Mouse (Mus musculus): Measurements from ENCODE around the gene Etl4.
"Not testable (repeated sequence)": the region's sequence is repeated elsewhere in the genome, so short reads cannot be mapped to it uniquely, and the experiment has no call there.

Etl4 gene

DNA sequence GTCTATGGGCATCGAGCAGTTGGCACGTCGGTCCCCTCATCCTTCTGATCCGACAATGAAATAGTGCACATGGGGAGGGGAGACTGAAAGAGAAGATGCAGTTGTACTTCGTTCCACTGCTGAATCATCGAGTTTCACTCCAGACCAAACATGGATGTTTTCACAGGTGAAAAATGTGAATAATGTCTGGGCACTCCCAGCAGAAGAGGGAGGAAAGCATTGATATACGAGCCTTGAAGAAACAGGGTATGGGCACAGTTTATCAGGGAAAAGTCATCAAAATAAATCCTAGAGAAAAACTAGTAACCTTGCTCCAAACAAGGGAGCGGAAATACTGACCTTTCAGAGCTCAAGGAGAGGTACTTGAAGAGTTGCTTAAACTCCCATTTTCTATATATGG lies 744.5 kb downstream of the Etl4 start:
- DNase-seq (ENCODE audit: low spot score): no peak

DNA sequence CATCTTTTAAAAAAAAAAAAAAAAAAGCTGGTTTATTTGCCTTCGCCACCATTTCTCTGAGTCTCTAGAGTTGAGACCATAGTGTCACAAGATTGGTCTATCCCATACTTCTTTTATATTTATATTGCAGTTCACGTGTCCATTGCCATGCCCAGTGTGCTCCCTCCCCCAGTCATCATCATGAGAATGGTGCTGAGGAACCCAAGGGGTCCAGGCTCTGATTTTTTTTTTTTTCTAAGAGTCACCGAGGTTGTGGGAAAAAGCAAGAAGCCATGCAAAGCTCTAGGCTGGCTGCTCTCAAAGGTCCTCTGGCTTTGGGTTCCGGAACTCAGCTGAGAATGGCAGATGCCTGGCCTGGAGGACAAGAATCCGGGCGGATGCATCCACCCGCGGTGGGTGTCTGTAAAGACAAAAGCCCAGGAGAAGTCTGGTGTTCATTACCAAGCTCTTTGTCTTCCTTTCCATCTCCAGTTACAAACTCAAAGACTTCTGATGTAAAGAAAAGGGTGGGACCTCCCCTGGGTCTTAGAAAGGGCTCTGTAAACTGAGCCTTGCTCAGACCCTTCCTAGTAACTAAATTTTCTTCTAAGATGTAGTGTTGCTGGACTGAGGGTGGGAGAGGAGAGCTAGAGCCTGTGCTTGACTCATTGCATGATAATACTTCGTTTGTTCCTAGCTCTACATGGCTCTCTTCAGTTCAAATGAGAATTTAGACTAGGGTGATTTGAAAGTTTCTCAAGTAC lies 745.2 kb downstream of the Etl4 start:
- no peak for DNase-seq (ENCODE audit: low spot score)

DNA sequence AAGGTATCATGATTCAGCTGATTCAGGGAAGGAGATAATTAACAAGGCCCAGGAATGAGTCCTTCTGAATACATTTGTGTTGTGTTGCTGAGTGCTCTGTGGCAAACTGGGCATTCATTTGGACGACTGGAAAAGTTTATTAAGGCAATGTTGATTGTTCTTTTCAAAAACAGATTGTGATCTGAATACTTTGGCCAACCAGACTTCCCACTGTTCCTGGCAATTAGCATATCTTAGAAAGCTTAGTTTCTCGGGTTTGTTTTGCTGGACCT lies 745.7 kb downstream of the Etl4 start:
- no peak for DNase-seq (ENCODE audit: low spot score)

DNA sequence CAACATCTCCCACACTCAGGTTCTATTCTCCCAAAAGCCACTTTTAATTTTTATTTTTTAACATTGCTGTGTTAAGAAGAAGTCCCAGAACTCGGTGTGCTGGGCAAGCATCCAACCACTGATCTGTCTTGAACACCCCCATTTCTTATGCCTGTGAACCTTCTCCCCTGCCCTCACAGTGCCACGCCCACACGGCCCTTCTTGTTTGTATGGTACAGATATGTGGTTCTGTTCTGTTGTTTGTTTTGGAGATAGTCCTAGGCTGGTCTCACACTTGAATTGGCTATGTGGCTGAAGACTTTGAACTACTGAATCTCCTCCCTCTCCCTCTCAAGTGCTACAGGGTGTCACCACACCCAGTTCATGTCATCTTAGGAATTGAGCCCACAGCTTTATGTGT lies 748.3 kb downstream of the Etl4 start:
- DNase-seq (ENCODE audit: low spot score): no peak

DNA sequence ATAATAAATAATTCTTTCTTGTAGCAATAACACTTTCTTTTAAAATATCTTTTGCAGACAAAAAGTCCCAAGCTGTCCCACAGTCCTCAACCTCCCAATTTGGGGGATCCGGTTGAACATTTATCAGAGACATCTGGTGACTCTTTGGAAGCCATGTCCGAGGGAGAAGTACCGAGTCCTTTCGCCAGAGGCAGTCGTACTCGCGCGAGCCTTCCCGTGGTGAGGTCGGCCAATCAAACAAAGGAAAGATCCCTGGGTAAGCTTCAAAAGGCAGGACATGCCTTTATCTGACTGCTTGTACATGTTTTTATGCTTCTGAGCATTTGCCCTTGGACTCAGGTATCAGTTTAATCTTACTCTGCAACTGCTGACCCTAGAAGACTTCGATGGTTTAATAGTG lies 752.3 kb downstream of the Etl4 start:
- no peak for DNase-seq (ENCODE audit: low spot score)

GRCm38 (mm10) chr2:20662696-20663095 lies 753.1 kb downstream of the Etl4 start:
- DNase-seq (ENCODE audit: low spot score): no peak

DNA sequence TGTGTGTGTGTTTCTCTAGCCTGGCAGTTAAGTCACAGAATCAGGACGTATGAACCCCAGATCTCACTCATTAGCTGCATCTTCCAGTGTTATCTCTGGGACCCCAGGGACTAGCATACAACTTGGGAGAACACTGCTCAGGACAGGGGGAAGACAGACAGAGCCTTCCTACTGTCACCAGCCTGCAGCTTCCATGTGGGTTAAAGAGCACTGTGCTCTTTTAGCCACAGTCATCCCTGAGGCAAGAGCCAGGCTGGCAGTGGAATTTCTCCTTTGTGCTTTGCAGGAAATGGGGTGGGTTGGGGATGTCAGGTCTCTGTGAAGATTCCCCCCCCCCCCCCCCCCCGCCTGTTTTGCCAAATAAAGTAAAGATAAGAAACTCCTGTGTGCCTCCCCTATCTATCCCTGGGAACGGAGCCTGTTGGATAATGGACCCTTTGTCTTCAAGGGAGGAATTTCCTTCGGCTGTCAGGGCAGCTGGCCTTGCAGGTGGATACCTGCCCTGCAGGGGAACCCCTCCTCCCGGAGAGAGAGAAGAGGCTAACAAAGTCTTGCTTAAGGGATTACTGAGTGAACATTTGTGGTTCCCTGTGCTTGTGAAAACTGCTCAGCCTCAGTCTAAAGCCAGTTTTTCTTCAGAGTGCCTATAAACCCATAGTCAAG lies 755.9 kb downstream of the Etl4 start:
- no peak for DNase-seq (ENCODE audit: low spot score)

DNA sequence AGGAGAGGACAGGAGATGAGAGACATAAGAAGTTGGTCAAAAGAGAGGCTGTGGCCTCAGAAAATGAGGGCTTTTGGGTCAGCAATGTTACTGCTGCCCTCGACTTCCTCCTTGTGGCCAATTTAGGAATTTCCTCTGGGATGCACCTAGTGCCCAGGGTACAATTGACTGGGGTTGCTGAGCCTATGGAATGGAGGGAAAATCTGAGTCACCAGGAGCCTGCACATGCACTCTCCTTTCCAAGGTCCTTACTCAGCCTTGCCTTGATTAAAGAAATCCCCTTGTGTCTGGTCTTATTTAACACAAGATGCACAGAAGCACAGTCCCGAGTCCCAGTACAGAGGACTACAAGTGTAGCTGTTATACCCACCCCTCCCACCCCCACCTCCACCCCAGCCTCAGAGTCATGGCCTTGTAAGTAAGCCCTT lies 756.5 kb downstream of the Etl4 start:
- peak; percentile 48 for DNase-seq (ENCODE audit: low spot score)

- DNase-seq (ENCODE audit: low spot score): no peak
Observed at GRCm38 (mm10) chr2:20667876-20668275, 758.3 kb downstream of the Etl4 start.

GRCm38 (mm10) chr2:20668276-20669030 lies 758.9 kb downstream of the Etl4 start:
- not testable (repeated sequence) for DNase-seq (ENCODE audit: low spot score)

DNA sequence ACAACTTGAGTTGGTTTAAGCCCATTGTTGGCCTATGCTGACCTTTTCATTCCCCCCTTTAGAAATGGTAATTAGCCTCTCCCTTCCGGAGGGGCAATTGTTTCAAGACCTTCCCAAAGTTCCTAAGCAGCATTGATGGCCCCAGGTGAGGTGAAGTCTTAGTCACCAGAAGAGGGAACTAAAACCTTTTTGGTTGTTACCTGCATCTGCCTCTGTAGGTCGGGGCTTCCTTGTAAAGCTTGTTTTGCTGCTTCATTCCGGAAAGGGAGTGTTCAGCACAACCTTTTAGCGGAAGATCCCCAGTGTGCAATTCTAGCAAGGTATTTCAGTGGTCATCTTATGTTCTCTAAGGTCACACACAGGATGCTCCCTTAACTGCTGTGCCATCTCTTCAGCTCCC lies 759.8 kb downstream of the Etl4 start:
- no peak for DNase-seq (ENCODE audit: low spot score)

GRCm38 (mm10) chr2:20671546-20672255 lies 762.1 kb downstream of the Etl4 start:
- DNase-seq (ENCODE audit: low spot score): no peak

DNA sequence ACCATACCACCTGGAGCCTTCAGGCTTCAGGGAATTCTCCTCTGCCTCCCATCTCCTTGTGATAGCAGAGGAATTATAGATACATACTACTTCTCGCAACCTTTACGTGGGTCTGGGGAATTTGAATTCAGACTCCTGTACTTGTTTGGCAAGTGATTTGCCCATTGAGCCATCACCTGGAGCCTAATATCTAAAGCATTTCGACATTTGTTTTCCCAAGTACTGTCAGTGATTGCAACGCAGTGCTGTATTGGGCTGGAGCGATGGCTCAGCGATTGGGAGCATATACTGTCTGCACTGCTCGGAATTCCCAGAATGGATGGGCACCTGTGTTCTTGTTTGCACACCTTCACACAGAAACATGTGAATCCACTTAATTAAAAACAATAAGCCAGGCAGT lies 762.7 kb downstream of the Etl4 start:
- no peak for DNase-seq (ENCODE audit: low spot score)

- DNase-seq (ENCODE audit: low spot score): peak; percentile 48
Observed at GRCm38 (mm10) chr2:20672803-20673603, 763.4 kb downstream of the Etl4 start.

- no peak for DNase-seq (ENCODE audit: low spot score)
Observed at GRCm38 (mm10) chr2:20676379-20676778, 766.8 kb downstream of the Etl4 start.

GRCm38 (mm10) chr2:20678793-20679192 lies 769.2 kb downstream of the Etl4 start:
- DNase-seq (ENCODE audit: low spot score): no peak

DNA sequence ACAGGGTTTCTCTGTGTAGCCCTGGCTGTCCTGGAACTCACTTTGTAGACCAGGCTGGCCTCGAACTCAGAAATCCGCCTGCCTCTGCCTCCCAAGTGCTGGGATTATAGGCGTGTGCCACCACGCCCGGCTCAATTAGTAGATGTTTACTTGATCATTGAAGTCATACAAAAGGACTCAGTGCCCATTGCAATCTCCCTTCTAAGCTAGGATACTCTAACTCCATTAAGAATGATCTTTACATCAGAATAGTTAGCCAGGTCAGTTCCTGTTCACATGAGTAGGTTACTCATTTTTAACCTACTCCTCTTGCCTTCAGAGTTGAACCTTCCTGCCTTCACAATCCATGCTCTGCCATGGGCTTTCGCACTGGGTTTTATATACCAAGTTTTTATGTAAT lies 772.6 kb downstream of the Etl4 start:
- not testable (repeated sequence) for DNase-seq (ENCODE audit: low spot score)

DNA sequence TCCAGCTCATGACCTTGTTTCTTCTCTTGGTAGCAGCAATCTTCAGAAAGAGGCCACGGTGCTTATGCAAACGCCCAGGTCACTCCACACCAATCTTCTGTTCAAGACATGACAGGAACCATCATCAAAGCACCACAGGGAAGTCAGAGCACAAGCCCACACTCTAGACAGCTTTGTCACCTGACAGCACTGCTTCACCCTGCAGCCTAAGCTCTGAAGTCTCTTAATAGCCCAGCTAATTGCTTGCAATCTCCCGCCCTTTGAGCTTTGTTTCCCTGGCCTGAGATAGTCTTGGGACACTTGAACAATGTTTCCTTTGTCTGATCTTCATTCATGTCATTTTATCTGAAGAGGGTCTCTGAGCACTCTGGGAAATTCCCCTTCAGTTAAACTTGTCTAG lies 779.8 kb downstream of the Etl4 start:
- no peak for DNase-seq (ENCODE audit: low spot score)

GRCm38 (mm10) chr2:20692898-20693297 lies 783.3 kb downstream of the Etl4 start:
- DNase-seq (ENCODE audit: low spot score): no peak

DNA sequence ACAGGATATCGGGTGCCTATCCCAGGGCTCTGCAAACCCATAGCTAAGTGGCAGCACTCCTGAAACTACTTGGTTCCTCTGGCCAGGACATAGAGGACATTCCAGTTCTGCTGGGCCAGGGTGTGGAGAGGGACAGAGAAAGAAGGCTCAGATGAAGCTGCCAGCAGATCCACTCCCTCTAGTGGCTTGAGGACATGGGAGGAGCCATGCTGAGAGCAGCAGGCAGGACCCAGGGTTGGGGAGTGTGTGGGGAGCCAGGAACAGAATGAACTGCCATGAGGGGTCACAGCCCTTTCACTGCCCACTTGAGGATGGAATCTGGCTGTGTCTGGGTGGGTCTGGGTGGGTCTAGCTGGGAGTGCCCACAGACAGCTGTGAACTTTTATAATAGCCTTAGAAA lies 784.2 kb downstream of the Etl4 start:
- DNase-seq (ENCODE audit: low spot score): no peak

DNA sequence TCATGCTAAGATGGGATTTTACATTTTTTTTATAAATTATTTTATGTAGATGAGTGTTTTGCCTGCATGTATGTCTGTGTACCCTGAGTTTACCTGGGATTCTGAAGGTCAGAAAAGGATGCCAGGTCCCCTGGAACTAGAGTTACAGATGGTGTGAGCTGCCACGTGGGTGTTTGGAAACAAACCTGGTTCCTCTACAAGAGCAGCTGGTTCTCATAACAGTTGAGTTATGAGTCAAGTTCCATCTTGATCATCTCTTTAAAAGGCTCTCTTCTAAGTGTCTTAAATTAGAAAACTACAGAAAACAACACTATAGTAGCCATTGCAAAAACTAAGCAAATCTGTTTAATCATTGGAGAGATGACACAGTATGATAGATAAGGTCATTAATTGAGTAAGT lies 788.1 kb downstream of the Etl4 start:
- DNase-seq (ENCODE audit: low spot score): no peak

GRCm38 (mm10) chr2:20705110-20705509 lies 795.5 kb downstream of the Etl4 start:
- DNase-seq (ENCODE audit: low spot score): no peak
